Mouse (Mus musculus) olfactory bulb, adult 2 months (tissue): ENCODE results near the gene Morc4. TPM values are rescaled to one million over a fixed set of nuclear protein-coding genes. Genes with fewer than 3 reads are reported as not detected.

ENCODE experiments used
- H3K27ac ChIP-seq: fragments of 200-500 bp; 2 replicates; pipeline ENCODE4 v1.5.1; 2012; ENCODE audit warnings: low read depth, low read length; ENCODE audit not compliant: insufficient read depth
- H3K4me1 ChIP-seq: fragments of 200-500 bp; 2 replicates; pipeline ENCODE4 v1.6.1; 2012; ENCODE audit warnings: low read length; ENCODE audit not compliant: control insufficient read depth, insufficient read depth
- H3K4me3 ChIP-seq: fragments of 200-500 bp; 2 replicates; pipeline ENCODE4 v1.5.1; 2012; ENCODE audit warnings: mild to moderate bottlenecking, low read depth, low read length, moderate library complexity; ENCODE audit not compliant: insufficient read depth
- CTCF ChIP-seq: fragments of 200-500 bp; IDR thresholded peaks from 2 replicates; pipeline ENCODE4 v1.5.1; 2012; ENCODE audit warnings: low read depth, mild to moderate bottlenecking, low read length, moderate library complexity; ENCODE audit not compliant: insufficient read depth
- POLR2A ChIP-seq: fragments of 200-500 bp; IDR thresholded peaks from 2 replicates; pipeline ENCODE4 v1.6.1; 2012; ENCODE audit warnings: mild to moderate bottlenecking, low read depth, low read length, moderate library complexity; ENCODE audit not compliant: insufficient read depth
- WGBS: fragments of 180-500 bp; shearing (Covaris S2); methylation state at CpG from one replicate; pipeline ENCODE4 v1.1.7; 2018; 5-methylcytosine and 5-hydroxymethylcytosine counted together
- polyA plus RNA-seq: library from polyadenylated mRNA; stranded (reverse); fragments of >200 nt; gene quantifications from 2 replicates; pipeline ENCODE4 v1.2.4, GENCODE M21; 2012; ENCODE audit warnings: low replicate concordance; ENCODE audit not compliant: missing spikeins, insufficient read depth, insufficient read length

The Morc4 gene
- polyA plus RNA-seq, 1 experiment = not detected

- no peak overlapping the region for H3K4me3 ChIP-seq
- H3K4me1 ChIP-seq = 0 out of 2 replicates have a peak, but pooled peaks cover 7% of the 10 kb centered on the region
- H3K27ac ChIP-seq = no peak overlapping the region
- WGBS = 75% methylated on average over 4 of the region's 4 CpGs
- no peak for TF ChIP-seq POLR2A
- TF ChIP-seq CTCF = no peak
Observed at GRCm38 (mm10) chrX:139777357-139777756, 94.1 kb downstream of the Morc4 start.

- Histone ChIP-seq H3K4me3 (no peak overlapping the region), H3K4me1 (0 out of 2 replicates have a peak, but pooled peaks cover 7% of the 10 kb centered on the region), H3K27ac (no peak overlapping the region)
- WGBS = 70% methylated on average over 7 of the region's 7 CpGs
- TF ChIP-seq CTCF = no peak
- TF ChIP-seq POLR2A = no peak
Observed at GRCm38 (mm10) chrX:139775084-139775612, 96.3 kb downstream of the Morc4 start.

- H3K27ac ChIP-seq = no peak overlapping the region
- 36% methylated on average over 18 of the region's 18 CpGs for WGBS
- 0 out of 2 replicates have a peak, but pooled peaks cover 7% of the 10 kb centered on the region for H3K4me1 ChIP-seq
- TF ChIP-seq POLR2A (no peak), CTCF (no peak)
- no peak overlapping the region for H3K4me3 ChIP-seq
Observed at GRCm38 (mm10) chrX:139774309-139775083, 97.0 kb downstream of the Morc4 start.

Other genes with a start within 250 kb of the Morc4 start
- gene Tbc1d8b, start 186.7 kb downstream of the Morc4 start, polyA plus RNA-seq = not detected in 2 replicates
- gene Gm15013, start 157.2 kb downstream of the Morc4 start, polyA plus RNA-seq = not detected in 2 replicates
- not detected in 2 replicates for gene Ripply1, start 89.3 kb downstream of the Morc4 start, polyA plus RNA-seq
- not detected in 2 replicates for gene Cldn2, start 70.8 kb downstream of the Morc4 start, polyA plus RNA-seq
- gene Rbm41, start 126.9 kb upstream of the Morc4 start, polyA plus RNA-seq = not detected in 2 replicates
- gene Nup62cl, start 191.0 kb upstream of the Morc4 start, polyA plus RNA-seq = not detected in 2 replicates
- gene Pih1h3b, start 191.2 kb upstream of the Morc4 start, polyA plus RNA-seq = not detected in 2 replicates